Mouse (Mus musculus): Measurements from ENCODE around the gene Nek8. TPM values are rescaled to one million over a fixed set of nuclear protein-coding genes. Genes with fewer than 3 reads are reported as not detected.
A peak's percentile ranks its signal among the peaks of the same experiment; 100 is the strongest.

The Nek8 gene
- total RNA-seq, 2 experiments from 2014 or later = 0.37 to 0.50 TPM

- no peak for DNase-seq (ENCODE audit: low spot score)
Observed at GRCm38 (mm10) chr11:78183884-78184514, 7.5 kb upstream of the Nek8 start.

DNA sequence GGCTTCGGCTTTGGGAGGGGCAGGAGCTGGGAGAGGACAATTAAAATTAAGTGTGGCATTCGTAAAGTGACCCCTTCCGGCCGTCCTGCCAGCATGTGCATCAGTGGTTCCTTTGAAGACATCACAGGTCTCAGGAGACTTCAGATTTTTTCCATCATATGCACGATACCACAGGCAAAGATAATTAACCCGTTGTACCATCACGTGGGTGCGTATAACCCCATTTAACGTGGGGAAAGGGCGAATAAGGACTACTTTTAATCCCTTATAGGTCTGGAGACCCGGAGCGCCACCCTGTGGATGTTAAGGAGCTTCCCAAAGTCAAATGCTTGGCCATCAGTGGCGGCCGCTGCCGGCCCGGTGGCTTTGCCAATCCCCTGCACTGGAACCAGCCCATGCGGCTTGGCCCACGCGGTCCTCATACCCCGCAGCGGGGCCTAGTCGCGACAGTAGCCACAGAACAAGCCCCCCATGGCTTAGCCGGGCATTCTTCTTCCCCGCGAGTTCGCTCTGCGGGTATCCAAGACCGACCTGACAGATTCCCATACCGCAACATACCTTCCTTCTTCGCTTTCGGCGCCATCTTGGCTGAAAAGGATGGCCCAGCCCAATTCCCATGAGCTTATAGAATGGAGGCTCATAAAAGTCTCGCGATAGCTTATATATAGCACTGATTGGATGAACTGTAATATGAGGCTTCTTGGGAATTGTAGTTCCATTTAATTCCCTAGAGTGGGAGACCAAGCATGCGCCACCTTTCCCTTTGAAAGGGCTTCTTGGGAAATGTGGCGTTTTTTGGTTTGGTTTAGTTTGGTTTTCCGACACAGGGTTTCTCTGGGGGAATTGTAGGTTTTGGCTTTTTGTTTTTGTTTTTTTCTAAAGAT lies 6.7 kb upstream of the Nek8 start, which contains the start of gene Rpl23a:
TSS of gene Rpl23a (minus strand) at position 624 of the 884 bp plus-strand sequence.
- DNase-seq (ENCODE audit: low spot score) = peak; percentile 82

DNA sequence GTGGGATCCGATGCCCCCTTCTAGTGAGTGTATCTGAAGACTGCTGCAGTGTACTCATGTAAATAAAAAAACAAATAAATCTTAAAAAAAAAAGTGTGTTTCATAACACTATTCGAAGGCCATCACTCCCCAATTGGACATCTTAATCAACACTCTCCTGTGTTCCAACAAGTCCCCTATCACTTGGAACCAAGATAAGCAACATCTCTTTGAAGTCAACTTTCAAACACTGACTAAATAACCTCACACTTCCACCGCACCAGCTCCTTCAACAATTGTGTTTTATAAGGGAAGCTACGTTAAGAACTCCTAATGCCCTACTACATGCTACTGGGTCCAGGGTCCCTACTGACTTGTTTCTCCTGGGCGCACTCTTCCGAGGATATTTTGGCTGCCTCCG lies 6.0 kb upstream of the Nek8 start:
- DNase-seq (ENCODE audit: low spot score) = no peak

- DNase-seq (ENCODE audit: low spot score) = no peak
Observed at GRCm38 (mm10) chr11:78181830-78182357, 5.4 kb upstream of the Nek8 start.

GRCm38 (mm10) chr11:78180081-78180761 lies 3.7 kb upstream of the Nek8 start:
- DNase-seq (ENCODE audit: low spot score) = no peak

- DNase-seq (ENCODE audit: low spot score) = no peak
Observed at GRCm38 (mm10) chr11:78179438-78179999, 3.0 kb upstream of the Nek8 start.

DNA sequence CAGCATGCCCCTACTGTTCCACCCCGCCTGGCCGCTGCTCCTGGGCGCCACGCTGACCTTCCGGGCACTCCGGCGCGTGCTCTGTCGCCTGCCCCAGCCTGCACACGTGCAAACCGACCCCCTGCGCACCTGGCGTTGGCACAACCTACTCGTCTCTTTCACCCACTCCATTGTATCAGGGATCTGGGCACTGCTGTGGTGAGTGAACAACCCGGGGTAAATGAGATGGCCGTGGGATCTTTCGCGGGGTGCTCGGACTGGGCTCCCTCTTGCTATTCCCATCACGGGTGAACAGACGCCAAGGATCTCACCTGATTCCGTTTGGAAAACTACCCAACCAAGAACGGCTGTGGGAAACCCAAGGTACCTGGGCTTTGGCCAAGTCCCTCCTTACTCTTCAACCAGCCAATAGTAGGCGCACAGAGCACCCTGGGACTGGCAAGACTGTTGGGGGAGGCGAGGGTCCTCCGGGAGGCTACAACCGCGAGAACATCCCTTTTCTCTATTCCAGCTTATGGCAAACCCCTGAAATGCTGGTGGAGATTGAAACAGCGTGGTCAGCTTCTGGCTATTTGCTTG lies 2.5 kb upstream of the Nek8 start:
- no peak for DNase-seq (ENCODE audit: low spot score)

DNA sequence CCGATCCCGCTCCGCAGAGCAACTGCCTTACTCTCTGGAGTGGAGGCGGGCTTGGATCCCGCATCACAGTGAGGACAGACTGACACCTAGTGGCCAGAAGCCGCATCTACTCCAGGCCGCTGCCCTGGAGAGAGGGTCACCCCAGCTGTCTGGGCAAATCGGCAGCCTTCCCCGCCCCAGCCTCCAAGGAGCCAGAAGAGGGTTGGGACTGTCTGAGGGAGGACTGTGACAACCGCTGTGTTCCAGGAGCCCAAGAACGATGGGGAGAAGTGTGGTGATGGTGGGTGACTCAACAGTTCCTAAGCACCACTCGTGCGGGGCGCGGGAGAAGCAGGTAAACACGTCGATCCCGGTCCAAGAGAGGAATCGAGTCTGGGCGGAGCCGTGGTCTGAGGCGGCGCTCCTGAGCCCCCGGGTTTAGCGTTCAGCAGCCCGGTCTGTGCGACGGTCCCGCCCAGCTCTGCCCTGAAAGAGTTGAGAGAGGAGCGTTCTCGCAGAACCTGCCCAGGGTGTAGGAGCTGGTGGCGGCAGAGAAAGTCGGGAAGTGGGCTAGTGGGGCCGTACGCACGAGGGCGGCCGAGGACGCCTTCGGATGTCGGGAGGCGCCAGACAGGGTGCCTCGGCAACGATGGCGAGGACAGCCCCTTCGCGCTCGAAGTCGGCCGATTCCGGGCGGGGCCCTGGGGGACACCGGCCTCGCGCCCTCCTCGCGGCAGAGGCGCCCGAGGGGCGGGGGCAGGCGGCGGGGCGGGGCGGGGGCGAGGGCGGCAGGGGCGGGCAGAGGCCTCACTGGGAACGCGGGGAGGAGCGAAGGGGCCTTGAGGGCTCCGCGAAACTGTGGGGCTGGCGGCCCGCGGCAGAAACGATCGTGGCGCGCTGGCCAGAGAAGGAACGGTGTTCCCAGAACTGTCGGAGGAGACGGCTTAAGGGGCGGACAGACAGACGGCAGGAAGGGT lies 1.7 kb upstream of the Nek8 start:
- peak; percentile 97 for DNase-seq (ENCODE audit: low spot score)

GRCm38 (mm10) chr11:78177437-78177836 lies 962 bp upstream of the Nek8 start:
- no peak for DNase-seq (ENCODE audit: low spot score)

GRCm38 (mm10) chr11:78176905-78177331 lies 443 bp upstream of the Nek8 start:
- DNase-seq (ENCODE audit: low spot score) = no peak

DNA sequence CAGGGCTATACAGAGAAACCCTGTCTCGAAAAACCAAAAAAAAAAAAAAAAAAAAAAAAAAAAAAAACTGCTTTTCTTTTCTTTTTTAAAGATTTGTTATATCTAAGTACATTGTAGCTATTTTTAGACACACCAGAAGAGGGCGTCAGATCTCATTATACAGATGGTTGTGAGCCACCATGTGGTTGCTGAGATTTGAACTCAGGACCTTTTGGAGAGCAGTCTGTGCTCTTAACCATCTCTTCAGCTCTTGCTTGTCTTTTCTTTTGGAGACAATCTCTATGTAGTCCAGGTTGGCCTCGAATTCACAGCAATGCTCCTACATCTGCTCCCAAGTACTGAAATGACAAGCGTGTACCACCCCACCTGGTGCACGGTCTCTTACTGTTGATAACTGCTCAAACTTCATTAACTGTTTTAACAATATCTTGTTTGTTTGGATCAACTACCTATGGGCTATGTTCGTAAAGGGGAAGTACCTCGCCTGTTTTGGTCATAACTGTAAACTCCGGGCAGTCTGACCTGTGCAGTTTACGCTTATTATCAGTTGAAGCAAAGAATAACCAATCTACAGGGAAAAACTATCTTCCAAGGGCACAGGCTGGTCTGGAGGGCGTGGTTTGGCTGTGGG lies 589 bp downstream of the Nek8 start:
- no peak for DNase-seq (ENCODE audit: low spot score)

GRCm38 (mm10) chr11:78174506-78174905 lies 2.0 kb downstream of the Nek8 start:
- no peak for DNase-seq (ENCODE audit: low spot score)

- no peak for DNase-seq (ENCODE audit: low spot score)
Observed at GRCm38 (mm10) chr11:78172748-78173383, 3.6 kb downstream of the Nek8 start.

DNA sequence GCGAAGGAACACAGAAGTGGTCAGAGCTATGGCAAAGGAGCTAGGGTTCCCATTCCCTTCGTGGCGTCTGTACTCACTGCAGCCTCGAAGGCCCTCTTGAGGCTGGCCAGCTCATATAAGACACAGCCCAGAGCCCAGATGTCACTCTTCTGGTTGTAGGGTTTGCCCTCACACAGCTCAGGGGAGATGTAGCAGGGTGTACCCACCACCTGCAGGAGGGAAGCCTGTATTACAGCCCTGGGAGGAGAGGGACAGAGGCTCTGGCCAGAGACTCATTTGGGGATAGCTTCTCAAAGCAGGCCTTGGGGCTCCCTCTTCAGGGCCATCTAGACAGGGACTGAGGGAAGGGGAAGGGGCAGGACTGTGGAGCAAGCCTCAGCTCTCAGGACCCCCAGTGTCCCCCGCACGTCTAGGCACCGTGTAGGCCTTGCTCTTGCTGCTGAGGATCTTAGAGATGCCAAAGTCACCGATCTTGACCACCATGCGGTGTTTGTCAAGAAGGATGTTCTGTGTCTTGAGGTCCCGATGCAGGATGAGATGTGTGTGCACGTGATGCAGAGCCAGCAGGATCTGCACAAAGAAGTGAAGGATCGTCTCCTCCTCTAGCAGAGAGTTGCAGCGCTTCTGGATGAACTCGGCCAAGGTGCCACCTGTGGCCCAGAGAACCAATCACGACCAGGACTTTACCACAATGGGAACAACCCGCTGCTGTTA lies 4.3 kb downstream of the Nek8 start:
- DNase-seq (ENCODE audit: low spot score) = no peak

DNA sequence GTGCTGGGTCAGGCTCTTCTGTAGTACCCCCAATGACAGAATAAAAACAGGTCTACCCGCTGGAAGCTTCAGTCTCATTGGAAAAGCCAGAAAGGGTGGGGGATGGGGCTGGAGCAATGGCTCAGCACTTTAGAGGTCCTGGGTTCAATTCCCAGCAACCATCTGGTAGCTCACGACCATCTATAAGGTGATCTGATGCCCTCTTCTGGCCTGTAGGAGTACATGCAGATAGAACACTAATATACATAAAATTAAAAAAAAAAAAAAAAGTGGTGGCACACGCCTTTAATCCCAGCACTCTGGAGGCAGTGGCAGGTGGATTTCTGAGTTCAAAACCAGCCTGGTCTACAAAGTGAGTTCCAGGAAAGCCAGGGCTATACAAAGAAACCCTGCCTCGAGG lies 5.1 kb downstream of the Nek8 start:
- no peak for DNase-seq (ENCODE audit: low spot score)

DNA sequence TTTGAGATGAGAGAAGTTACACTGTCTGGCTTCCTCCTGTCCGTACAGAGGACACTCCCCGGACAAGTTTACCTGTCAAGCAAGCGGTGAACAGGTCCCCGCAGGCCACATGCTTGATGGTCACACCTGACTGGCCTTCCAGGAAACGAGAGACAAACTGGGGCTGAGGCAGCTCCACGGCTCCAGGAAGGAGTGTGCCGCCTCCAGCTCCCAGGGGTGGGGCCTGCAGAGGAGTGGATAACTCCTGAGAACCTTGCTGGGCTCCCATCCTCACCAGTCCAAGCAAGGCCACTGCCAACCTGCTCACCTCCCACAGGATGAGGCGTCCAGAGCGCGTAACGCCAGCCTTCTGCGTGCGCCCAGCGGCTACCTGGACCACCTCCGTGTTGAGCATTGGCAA lies 6.2 kb downstream of the Nek8 start:
- DNase-seq (ENCODE audit: low spot score) = no peak

DNA sequence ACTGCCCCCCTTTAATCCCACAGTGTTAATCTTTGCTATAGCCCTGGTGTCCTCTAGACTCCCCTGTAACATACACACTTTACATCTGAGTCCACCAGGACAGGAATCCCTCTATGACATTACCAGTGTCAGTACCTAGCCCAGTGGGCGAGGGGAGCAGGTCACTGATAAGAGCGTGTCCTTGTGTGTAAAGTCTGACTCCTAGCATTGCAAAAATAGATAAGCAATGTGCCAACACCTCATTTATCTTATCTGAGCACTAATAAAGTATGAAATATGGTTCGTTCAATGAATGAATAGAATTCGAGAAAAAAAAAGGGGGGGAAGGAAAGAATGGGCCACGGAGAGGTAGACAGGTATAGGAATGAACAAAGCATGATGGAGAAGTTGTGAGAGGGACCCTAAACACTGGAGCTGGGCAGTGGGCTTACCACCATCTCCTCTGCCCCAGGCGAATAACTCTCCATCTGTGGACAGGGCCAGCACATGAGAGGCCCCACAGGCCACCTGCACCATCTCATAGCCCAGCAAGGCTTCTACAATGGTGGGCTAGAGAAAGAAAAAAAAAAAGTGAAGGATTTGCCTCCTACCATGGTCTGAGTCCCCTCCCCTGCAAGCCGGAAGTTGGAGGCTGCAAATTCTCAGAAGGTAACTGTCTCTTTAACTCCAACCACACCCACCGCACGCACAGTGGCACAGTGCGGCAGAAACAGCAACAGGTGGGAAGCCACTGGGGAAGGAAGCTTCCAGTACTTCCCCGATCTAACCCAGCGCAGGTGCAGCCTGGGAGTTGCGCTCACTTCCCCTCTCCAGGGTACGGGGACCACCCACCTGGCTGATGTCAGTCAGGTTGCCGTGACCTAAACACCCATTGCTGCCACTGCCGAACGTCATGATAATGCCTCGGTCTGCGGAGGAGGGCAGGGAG lies 7.7 kb downstream of the Nek8 start:
- DNase-seq (ENCODE audit: low spot score) = no peak

Data from gastrocnemius, adult 18-20 months (tissue).